Mouse (Mus musculus) T-helper 17 cell (primary cell): ENCODE results near the gene Uxt.

Experiments used
- in situ Hi-C, 2 experiments: fragments of 300-600 bp; cut with MboI, MseI; formaldehyde crosslinking; loops; 1 replicate in 1 of 2; 2 replicates in 1 of 2; pipeline ENCODE4 v1.15.1; 2025; ENCODE audit warnings: high pct_unique_total_duplicates in 2 of 2

Gene Uxt

DNA sequence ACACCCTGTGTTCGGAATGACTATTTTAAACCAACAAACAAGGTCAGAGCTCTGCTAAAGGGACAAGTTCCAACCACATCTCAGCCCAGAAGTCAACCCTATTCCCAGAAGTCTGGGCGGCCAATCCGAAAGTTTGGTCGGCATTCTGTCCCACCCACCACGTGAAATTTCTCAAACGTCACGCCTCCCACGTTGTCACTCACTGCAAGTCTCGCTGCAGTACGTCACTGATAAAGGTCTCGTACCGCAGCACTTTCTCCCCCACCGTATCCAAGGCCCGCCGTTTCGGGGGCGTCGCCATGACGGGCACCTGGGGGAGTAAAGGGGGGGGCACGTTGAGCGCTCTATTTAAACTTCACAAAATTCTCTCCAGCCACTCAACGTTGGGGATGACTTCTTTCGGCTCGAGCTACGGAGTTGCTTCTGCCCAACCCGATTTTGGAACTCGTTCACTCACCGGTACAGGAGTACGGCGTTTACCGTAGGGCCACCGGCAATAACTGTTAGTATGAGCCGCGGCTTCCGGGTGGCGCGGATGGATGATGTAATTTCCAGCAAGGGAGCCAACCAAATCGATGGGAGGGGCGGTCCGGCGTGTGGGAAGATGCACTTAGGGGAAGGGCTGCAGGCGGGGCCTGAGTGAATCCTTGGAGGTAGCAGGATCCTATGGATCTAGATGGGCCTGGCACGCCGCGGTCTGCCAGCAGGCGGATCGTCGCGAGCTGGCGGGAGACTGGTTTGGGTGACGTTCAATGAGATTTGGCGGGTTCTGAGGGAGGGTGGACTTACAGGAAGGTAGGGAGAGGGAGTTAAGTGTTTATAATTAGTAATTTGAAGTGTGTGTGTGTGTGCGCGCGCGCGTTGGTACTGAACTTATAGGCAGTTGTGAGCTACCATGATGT is at the start of gene Uxt:
Gene Uxt (minus strand): TSS at position 541 of the 902 bp plus-strand sequence.
- in situ Hi-C loops = no loop called here

DNA sequence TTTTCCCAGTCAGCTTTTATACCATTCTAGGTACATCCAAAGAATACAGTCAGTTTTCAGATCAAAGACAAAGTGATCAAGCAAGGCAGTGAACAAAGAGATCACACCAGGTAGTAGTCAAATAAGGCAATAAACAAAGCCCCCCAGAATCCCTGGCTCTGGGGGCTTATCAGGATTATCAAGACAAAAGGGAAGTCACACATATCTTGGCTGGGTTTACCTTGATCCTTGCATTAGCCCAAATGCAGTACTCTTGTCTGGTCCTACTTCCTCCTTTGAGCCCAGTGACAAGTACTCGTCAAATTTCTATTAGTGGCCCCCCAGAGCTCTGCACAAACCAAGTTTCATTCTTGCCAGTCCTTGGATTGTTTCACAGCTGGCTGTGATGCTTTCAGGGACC is 19.1 kb upstream of the Uxt start:
- in situ Hi-C loops = no loop called here

DNA sequence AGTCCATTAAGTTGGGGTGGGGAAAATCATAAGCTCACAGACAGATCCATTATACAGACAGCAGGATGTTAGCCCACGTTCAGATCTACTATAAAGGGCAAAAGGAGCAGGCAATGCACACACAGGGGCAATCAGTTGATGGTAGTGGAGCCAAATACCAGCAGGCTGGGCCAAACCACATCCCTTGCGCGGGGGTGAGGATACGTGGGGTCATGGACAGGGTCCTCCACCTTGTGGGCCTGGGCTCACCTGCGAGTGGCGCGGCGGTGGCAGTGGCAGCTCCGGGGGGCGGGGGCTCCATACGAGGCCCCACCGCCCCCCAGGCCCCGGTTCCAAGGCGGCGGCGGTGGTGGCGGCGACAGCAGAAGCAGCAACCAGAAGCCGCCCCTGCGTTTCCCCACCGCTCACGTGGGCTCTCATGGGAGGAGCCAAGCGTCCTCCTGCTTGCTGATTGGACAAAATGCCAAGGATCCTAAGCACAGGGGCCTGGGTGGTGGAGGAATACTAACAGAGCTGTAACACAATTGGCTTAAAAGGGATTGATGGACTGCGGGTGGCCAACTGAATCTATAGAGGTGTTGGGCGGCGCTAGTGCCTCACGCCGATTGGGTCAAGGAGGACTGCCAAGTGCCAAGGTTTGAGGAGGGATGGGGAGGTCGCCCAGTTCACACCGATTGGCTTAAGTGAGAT is 11.5 kb downstream of the Uxt start, which contains the start of gene Elk1:
Gene Elk1 (minus strand): TSS at position 418 of the 690 bp plus-strand sequence.
- in situ Hi-C loops = loop anchor here (5.0 to 10.0 kb wide), 3 partner anchors 106 to 278 kb away; partner anchors contain the start of gene Cdk16 (in 1 of the 2)

DNA sequence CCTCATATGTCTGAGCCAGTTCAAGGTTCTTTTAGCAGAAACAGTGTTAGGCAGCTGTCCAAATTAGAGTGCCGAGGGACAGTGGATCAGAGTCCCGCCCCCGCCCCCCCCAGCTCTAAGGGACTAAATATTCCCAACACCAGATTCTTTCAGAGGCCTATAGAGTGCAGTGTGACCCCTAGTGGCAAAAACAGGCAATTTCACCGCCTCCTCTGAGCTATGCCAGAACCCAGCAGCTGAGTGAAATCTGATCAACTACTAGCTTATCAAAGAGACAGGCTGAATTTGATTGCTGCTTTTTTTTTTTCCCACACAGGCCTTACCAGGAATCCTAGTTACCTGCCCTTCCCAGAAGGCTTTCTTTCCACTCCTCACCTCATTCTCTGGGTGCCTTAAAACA is 15.8 kb downstream of the Uxt start:
- in situ Hi-C loops = loop anchor here in 1 of 2 experiments (5.0 kb wide), 1 partner anchor 84 kb away; no protein-coding TSS in a partner anchor

DNA sequence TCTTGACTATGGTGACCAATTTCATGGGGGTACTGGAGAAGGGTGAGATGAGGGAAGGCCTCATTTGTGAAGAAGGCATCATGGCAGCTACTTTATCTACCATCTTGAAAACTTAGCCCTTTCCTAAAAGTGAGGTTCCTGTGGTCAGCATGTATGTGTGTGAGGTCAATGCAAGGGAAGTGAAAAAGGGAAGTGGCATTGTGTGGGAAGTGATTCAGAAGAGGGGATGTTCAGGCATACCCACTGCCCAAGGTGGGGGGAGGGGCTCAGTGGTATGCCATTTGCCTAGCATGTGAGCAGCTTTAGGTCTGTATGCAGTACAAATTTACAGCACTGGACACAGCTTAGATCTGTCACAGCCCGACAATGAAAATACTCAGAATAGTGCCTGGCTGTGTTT is 29.9 kb downstream of the Uxt start:
- in situ Hi-C loops = no loop called here

DNA sequence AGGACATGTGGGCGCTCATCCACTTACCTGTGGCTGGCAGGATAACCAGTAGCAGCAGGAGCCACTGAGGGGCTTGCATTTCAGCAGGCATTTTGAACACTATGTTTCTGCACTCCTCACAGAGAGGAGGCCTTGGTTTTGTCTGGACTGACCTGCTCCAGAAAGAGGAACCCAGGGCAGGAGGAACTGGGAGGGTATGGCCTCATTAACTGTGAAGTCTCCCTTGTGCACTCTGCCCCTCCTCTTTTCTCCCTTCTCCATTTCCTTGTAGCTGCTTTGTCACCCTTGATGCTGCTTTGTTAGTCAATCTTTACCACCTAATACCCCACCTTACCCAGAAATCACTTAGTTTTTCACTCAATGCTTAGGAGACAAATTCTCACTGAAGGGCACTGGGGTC is 30.5 kb downstream of the Uxt start, which contains the start of gene Cfp:
Gene Cfp (minus strand): TSS at position 192 of the 400 bp plus-strand sequence.
- in situ Hi-C loops = no loop called here

DNA sequence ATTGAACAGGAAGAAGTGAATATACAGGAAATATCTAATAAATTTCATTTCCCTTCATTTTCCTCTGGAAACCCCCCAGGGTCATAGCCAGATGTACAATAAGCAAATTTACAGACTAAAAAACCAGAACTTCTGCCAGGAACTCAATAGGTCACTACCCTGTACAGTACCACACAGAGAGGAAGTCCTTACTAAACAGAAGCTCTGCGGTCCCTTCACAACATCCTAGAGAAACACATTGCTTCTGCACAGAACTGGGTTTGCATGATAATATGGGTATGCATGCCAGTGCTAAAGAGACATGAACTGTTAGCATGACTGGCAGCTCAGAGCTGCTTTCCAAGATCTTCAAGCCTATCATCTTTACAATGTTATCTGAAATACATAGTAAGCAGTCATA is 32.0 kb downstream of the Uxt start:
- in situ Hi-C loops = no loop called here

DNA sequence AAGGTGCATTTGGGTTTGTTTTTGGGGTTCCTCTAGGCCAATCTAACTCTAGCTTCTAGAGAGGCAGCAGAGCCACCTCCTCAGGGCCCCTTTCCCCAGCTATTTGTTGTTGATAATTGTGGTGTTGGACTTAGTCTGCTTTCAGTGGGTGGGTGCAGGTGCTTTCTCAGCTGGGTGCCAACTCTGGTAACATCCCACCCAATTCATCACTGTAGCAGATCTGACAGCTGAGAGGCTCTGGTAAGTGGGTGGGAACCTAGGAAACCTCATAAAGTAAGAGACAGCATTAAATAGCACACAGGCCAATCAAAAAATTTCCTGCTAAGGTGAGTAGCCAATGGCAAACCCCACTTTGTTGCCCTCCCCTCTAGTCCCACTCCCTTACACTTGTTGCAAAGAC is 36.8 kb downstream of the Uxt start:
- in situ Hi-C loops = no loop called here

DNA sequence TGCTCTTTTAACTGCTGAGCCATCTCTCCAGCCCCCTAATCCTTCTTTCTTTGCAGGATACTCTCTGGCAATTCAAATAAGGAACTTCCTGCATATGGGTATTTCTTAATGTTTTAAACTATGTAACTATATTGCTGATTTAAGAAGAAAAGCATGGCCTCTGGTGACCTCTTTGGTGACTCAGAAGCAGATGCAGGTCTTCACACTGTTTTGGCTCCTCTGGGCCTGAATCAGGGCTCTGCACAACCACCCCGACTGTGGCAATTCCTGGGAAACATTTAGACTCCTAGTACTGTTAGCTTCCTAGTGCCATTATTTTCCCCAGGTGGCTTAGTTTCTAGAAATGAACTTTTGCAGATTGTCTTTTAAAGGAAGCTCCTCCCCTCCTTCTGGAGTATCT is 38.3 kb downstream of the Uxt start:
- in situ Hi-C loops = no loop called here

DNA sequence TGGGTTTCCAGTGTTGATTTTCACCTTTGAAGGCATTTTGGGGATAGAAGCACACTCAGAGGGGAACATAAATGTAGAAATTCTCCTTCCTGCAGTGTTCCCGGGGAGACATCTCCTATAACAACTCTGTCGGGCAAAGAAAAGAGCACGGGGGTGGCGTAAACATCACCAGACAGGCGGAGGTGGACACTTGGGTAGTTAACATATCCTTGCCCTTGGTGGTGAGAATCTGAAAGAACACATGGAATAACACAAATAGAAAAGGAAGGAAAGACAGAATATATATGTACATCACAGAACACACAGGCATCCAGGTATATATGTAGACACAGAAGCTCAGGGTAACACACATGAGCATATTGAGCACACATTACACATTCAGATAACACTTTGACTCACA is 40.5 kb downstream of the Uxt start:
- in situ Hi-C loops = no loop called here

DNA sequence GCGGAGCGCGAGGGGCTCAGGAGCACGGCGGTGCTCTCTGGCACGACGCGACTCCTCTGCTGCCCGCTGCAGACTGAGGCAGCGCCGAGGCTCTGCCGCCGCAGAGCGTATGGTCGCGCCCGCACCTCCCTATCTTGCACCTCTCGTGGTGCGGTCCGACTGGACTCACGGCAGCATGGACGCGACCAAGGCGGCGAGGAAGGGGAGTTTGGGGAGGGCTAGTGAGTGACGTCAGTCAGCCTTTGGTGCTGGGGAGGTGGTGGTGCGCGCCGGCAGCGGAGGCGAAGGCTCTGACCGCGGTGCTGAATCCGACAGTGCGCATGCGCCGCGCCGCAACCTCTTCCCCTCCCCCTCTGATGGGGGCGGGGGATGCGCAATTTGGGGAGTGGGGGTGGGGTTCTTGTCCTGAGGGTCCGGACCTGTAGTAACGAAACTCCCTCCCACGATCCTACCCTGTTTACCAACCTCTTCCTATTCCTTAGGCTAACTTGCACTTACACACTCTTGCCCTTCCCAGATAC is 40.9 kb downstream of the Uxt start, which contains the start of gene Syn1:
Gene Syn1 (minus strand): TSS at position 161 of the 521 bp plus-strand sequence.
- in situ Hi-C loops = no loop called here

DNA sequence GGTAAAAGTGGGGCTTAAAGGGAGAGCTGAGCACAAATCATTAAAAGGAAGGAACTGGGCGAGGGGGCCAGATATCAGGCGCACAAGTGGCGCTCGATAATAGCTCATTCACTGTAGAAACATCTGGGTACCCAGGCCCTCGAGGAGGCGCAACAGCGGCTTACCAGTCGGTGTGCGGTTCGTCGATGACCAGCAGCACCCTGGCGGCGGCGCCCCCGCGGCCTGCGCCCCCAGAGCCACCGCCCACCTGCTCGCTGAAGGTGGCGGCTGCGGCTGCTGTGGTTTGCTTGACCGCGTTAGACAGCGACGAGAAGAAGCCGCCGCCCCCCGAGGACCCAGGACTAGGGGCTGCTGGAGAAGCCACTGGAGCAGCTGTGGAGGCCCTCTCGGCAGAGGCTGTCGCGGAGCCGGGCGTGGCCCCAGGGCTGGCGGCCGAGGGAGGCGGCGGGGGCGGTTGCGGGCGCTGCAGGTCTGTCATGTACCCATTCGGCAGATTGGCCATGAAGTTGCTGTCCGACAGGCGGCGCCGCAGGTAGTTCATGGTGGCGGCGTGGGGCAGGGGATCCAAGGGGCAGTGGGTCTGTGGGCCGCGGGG is 41.5 kb downstream of the Uxt start:
- in situ Hi-C loops = no loop called here

DNA sequence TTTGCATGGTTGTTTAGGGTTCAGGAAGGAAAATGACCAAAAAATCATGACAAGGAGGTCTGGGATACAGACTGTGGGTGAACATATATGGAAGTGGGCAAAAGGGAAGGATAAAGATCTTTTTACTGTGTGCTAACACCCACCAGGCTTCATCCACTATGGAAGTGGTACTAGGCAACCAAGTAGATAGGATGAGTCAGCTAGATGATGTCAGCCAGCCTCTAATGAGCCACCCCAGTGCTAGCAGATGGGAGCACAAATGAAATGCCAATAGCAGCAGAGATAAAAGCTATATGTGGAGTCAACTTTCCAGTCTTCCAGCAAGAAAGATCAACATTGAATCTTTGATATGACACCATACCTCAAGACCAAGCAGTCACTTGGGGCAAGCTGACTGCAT is 46.7 kb downstream of the Uxt start:
- in situ Hi-C loops = no loop called here

DNA sequence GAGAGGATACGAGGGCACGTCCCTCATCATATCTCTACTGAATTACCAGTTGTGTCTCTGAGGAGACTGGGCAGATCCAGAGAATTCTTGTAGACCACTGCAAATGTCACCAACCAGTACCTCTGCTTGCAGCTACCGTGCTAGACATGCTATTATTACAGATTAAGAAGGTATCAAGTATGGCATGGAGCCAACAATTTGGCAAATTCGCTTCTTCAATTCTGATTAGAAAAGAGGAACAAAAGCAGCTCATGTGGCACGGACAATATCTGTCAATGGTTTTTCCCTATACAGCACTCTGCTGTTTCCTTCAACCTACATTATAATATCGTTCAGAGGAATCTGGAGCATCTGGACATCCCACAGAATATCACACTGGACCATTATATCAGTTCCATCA is 48.1 kb downstream of the Uxt start:
- in situ Hi-C loops = no loop called here

DNA sequence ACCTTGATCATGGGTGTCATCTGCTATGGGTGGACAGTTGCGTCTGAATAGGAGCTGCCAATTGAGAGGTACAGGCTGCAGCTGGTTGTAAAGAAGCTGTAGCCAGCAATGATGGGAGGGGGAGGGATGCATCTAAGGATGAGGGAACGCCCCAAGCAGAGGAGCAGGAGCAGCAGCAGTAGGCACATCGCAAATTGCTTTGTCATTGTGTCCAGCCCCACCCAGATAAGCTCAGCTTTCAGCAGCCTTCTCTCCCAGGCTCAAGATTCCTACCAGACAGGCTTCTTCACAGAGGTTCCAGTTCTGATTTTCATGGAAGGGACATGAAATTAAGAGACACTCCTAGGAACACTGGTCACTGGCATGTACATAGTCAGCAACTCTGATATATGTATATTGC is 51.7 kb downstream of the Uxt start:
- in situ Hi-C loops = no loop called here
